In genomic region chr12:69576120-69576627, GRCm38 (mm10) we compare ENCODE assay signal across 23 mouse cellular contexts. TPM values are rescaled to one million over a fixed set of nuclear protein-coding genes. Genes with fewer than 3 reads are reported as not detected.
A peak's percentile ranks its signal among the peaks of the same experiment; 100 is the strongest.
DNase-seq lines count a peak whose midpoint lies in the region; ATAC-seq and TF ChIP-seq lines count a peak whose summit lies in the region.
"Had no signal": no experiment of that assay in that cellular context is flagged by ENCODE, and none has a peak within 500 bp of the region (broad histone marks: within the 10 kb centered on the region; RNA-seq: fewer than 3 reads in every experiment).

No protein-coding gene starts in this region.

- H3K27ac ChIP-seq in heart, embryonic 11.5 days (ENCODE audit: low read depth, low read length) = no peak overlapping the region
- H3K27ac ChIP-seq in limb, embryonic 15.5 days = peak overlapping the region; percentile 40
- no peak overlapping the region for H3K27ac ChIP-seq in limb, embryonic 10.5 days
- peak overlapping the region; percentile 49 for H3K27ac ChIP-seq in stomach, postnatal 0 days (replicated peaks)
- H3K27ac ChIP-seq: embryonic facial prominence, embryonic 12.5 days; heart, embryonic 15.5 days; liver, embryonic 14.5 days; midbrain, embryonic 10.5 days had no signal

- TF ChIP-seq EP300 in stomach, postnatal 0 days (optimal IDR thresholded peaks at IDR 0.05) = peak; percentile 46

- H3K4me3 ChIP-seq in heart, embryonic 11.5 days (ENCODE audit: low read depth, low read length) = no peak overlapping the region
- no peak overlapping the region for H3K4me3 ChIP-seq in limb, embryonic 15.5 days
- no peak overlapping the region for H3K4me3 ChIP-seq in limb, embryonic 10.5 days
- H3K4me3 ChIP-seq in stomach, postnatal 0 days (ENCODE audit: low read depth, low read length) = no peak overlapping the region
- H3K4me3 ChIP-seq: embryonic facial prominence, embryonic 12.5 days; heart, embryonic 15.5 days; midbrain, embryonic 10.5 days had no signal

- no peak for ATAC-seq in heart, embryonic 11.5 days (replicated peaks; ENCODE audit: insufficient number of reproducible peaks, low FRiP score, low TSS enrichment)
- ATAC-seq in limb, embryonic 15.5 days (ENCODE audit: insufficient number of reproducible peaks, low FRiP score, low TSS enrichment, low read depth) = no peak
- peak; percentile 53; the same call in 1 of the 2 replicates for ATAC-seq in stomach, postnatal 0 days (ENCODE audit: low FRiP score, low TSS enrichment)
- ATAC-seq: forebrain, embryonic 14.5 days had no signal

- H3K4me1 ChIP-seq in heart, embryonic 11.5 days (ENCODE audit: control insufficient read depth, insufficient read depth, low read length) = peaks cover 11% of the 10 kb centered on the region; the same call in 1 of the 2 replicates
- H3K4me1 ChIP-seq in limb, embryonic 15.5 days = peaks cover 12% of the 10 kb centered on the region
- peaks cover 7% of the 10 kb centered on the region for H3K4me1 ChIP-seq in limb, embryonic 10.5 days
- H3K4me1 ChIP-seq in stomach, postnatal 0 days (replicated peaks; ENCODE audit: control insufficient read depth, insufficient read depth) = no peaks in the 10 kb centered on the region

- no peak for TF ChIP-seq CTCF in stomach, postnatal 0 days (IDR thresholded peaks at IDR 0.05; ENCODE audit: low read depth)

- H3K27me3 ChIP-seq in heart, embryonic 11.5 days (ENCODE audit: control insufficient read depth, insufficient read depth, low read length) = no peaks in the 10 kb centered on the region
- H3K27me3 ChIP-seq in limb, embryonic 15.5 days = no peaks in the 10 kb centered on the region
- H3K27me3 ChIP-seq in limb, embryonic 10.5 days (ENCODE audit: low read depth, poor library complexity, severe bottlenecking) = no peaks in the 10 kb centered on the region
- H3K27me3 ChIP-seq in stomach, postnatal 0 days (ENCODE audit: control insufficient read depth, insufficient read depth, low read length) = no peaks in the 10 kb centered on the region
- H3K27me3 ChIP-seq: CH12.LX; embryonic facial prominence, embryonic 12.5 days; heart, embryonic 15.5 days had no signal

- 79% methylated on average over 9 of the region's 9 CpGs for WGBS in heart, embryonic 11.5 days (ENCODE audit: insufficient replicate concordance)
- WGBS in limb, embryonic 15.5 days = 75% methylated on average over 9 of the region's 9 CpGs
- WGBS in limb, embryonic 10.5 days = 90% methylated on average over 9 of the region's 9 CpGs
- 64% methylated on average over 9 of the region's 9 CpGs for whole genome bisulfite sequencing in stomach, postnatal 0 days

- peak; percentile 85 for DNase-seq in heart, adult 11 months
- DNase-seq in limb, embryonic 10.5 days (ENCODE audit: low spot score) = no peak
- peak; percentile 36 for DNase-seq in testis, postnatal 14 days (ENCODE audit: low spot score)
- DNase-seq in testis, postnatal 10 days (ENCODE audit: low spot score) = no peak
- peak; percentile 54 for DNase-seq in stomach, postnatal 0 days (ENCODE audit: low spot score)
- no peak for DNase-seq in cerebellum, postnatal 14 days
- DNase-seq: adrenal gland, postnatal 14 days; cerebellum, adult 11 months; cerebellum, adult 9-10 months; embryo, embryonic 11 days; liver; lung, adult 2 months; spleen, adult 18-20 months; thymus, postnatal 25 days had no signal

- no peaks in the 10 kb centered on the region for H3K9me3 ChIP-seq in heart, embryonic 11.5 days (replicated peaks; ENCODE audit: control insufficient read depth, low read length)
- H3K9me3 ChIP-seq in limb, embryonic 15.5 days = no peaks in the 10 kb centered on the region
- no peaks in the 10 kb centered on the region for H3K9me3 ChIP-seq in limb, embryonic 10.5 days (replicated peaks)
- H3K9me3 ChIP-seq in stomach, postnatal 0 days (ENCODE audit: control insufficient read depth, low read length) = no peaks in the 10 kb centered on the region
- H3K9me3 ChIP-seq: embryonic facial prominence, embryonic 12.5 days; G1E; heart, embryonic 15.5 days; midbrain, embryonic 10.5 days had no signal

- H3K36me3 ChIP-seq in heart, embryonic 11.5 days (ENCODE audit: control insufficient read depth, insufficient read depth, low read length) = peaks cover 9% of the 10 kb centered on the region
- peaks cover 35% of the 10 kb centered on the region for H3K36me3 ChIP-seq in limb, embryonic 15.5 days
- H3K36me3 ChIP-seq in limb, embryonic 10.5 days = peaks cover 52% of the 10 kb centered on the region
- H3K36me3 ChIP-seq in stomach, postnatal 0 days (ENCODE audit: control insufficient read depth, insufficient read depth, low read length) = peaks cover 6% of the 10 kb centered on the region

- H3K4me2 ChIP-seq in heart, embryonic 11.5 days = no peak overlapping the region
- H3K4me2 ChIP-seq in limb, embryonic 15.5 days = no peak overlapping the region
- no peak overlapping the region for H3K4me2 ChIP-seq in stomach, postnatal 0 days (replicated peaks; ENCODE audit: low read depth)
- H3K4me2 ChIP-seq: embryonic facial prominence, embryonic 12.5 days; heart, embryonic 15.5 days had no signal

- no peak overlapping the region for H3K9ac ChIP-seq in heart, embryonic 11.5 days (ENCODE audit: low read depth, low read length)
- no peak overlapping the region for H3K9ac ChIP-seq in limb, embryonic 15.5 days
- no peak overlapping the region for H3K9ac ChIP-seq in stomach, postnatal 0 days (ENCODE audit: low read length)
- H3K9ac ChIP-seq: embryonic facial prominence, embryonic 12.5 days; heart, embryonic 15.5 days; liver, embryonic 14.5 days had no signal

RNA-seq across cellular contexts. Expression of gene Vcpkmt, which starts 6.7 kb away (rescaled TPM):
- 22.8 and 25.3 TPM in 2 replicates for polyA plus RNA-seq in heart, embryonic 11.5 days (2014; fragmentation: Nextera tagmentation; extraction: Ambion mirVana)
- polyA plus RNA-seq in limb, embryonic 15.5 days (2015; fragmentation: Nextera tagmentation; extraction: Ambion mirVana) = 29.4 TPM in 2 replicates
- polyA plus RNA-seq in limb, embryonic 10.5 days (2016; fragmentation: Nextera tagmentation; extraction: Ambion mirVana) = 37.0 and 40.3 TPM in 2 replicates
- polyA plus RNA-seq in stomach, postnatal 0 days (2015; fragmentation: Nextera tagmentation; extraction: Ambion mirVana) = 24.4 and 24.7 TPM in 2 replicates

Comparison
In these comparisons a context has a peak if more than half of its experiments do, and no peak if none do; other contexts are left out.
1. DNase-seq: peak in heart, adult 11 months (single experiment), testis, postnatal 14 days (single experiment) and stomach, postnatal 0 days (single experiment); none in limb, embryonic 10.5 days (single experiment), testis, postnatal 10 days (single experiment) and cerebellum, postnatal 14 days (0 of 2).
2. H3K27ac ChIP-seq: peak in limb, embryonic 15.5 days (single experiment) and stomach, postnatal 0 days (single experiment); none in heart, embryonic 11.5 days (single experiment) and limb, embryonic 10.5 days (single experiment).